In genomic region chr1:181360732-181361131, GRCm38 (mm10) we compare ENCODE assay signal across 16 mouse cellular contexts. TPM values are rescaled to one million over a fixed set of nuclear protein-coding genes. Genes with fewer than 3 reads are reported as not detected.
"Had no signal": no experiment of that assay in that cellular context is flagged by ENCODE, and none has a peak within 500 bp of the region (broad histone marks: within the 10 kb centered on the region; RNA-seq: fewer than 3 reads in every experiment).

No protein-coding gene starts in this region.

- DNase-seq: kidney, postnatal 4 days; left cerebral cortex, postnatal 4 days; right cerebral cortex, postnatal 14 days; thymus, postnatal 36 days had no signal

- H3K27me3 ChIP-seq: neural tube, embryonic 13.5 days; stomach, embryonic 15.5 days had no signal

- H3K27ac ChIP-seq: layer of hippocampus, adult 2 months; limb, embryonic 13.5 days; liver, embryonic 15.5 days; lung, embryonic 15.5 days; midbrain, embryonic 12.5 days; neural tube, embryonic 13.5 days; stomach, embryonic 15.5 days had no signal

- H3K4me3 ChIP-seq: layer of hippocampus, adult 2 months; limb, embryonic 13.5 days; liver, embryonic 15.5 days; lung, embryonic 15.5 days; midbrain, embryonic 12.5 days; neural tube, embryonic 13.5 days; stomach, embryonic 15.5 days had no signal

- H3K36me3 ChIP-seq: limb, embryonic 13.5 days; liver, embryonic 15.5 days; lung, embryonic 15.5 days; midbrain, embryonic 12.5 days; neural tube, embryonic 13.5 days; stomach, embryonic 15.5 days had no signal

- H3K9ac ChIP-seq: limb, embryonic 13.5 days; liver, embryonic 15.5 days; lung, embryonic 15.5 days; midbrain, embryonic 12.5 days; neural tube, embryonic 13.5 days; stomach, embryonic 15.5 days had no signal

- H3K4me1 ChIP-seq: liver, embryonic 15.5 days; midbrain, embryonic 12.5 days; neural tube, embryonic 13.5 days; stomach, embryonic 15.5 days had no signal

- H3K9me3 ChIP-seq: limb, embryonic 13.5 days; liver, embryonic 15.5 days; lung, embryonic 15.5 days; midbrain, embryonic 12.5 days; stomach, embryonic 15.5 days had no signal

- ATAC-seq: intestine, embryonic 16.5 days; midbrain, embryonic 16.5 days had no signal

- H3K4me2 ChIP-seq: limb, embryonic 13.5 days; liver, embryonic 15.5 days; lung, embryonic 15.5 days; midbrain, embryonic 12.5 days; neural tube, embryonic 13.5 days; stomach, embryonic 15.5 days had no signal

RNA-seq across cellular contexts. Expression of gene Cnih3, which starts 8.3 kb away (rescaled TPM):
- total RNA-seq: megakaryocyte-erythroid progenitor cell, adult 5-6 weeks had no signal
- polyA plus RNA-seq: kidney, embryonic 14.5 days; spleen, adult 2 months had no signal
